Mouse (Mus musculus): ENCODE results near the gene Ybx2.

GRCm38 (mm10) chr11:69950807-69951459, 15.3 kb downstream of the Ybx2 start:
- TF ChIP-seq CTCF (IDR thresholded peaks at IDR 0.05) (peak; percentile 29), EP300 (IDR thresholded peaks at IDR 0.05; ENCODE audit: insufficient read depth, low read depth, low read length) (no peak)

Measured in heart, adult 2 months (tissue).